Mouse (Mus musculus) G1E (cell line): ENCODE measurements around the gene Agap2.
"Not testable (repeated sequence)": the region's sequence is repeated elsewhere in the genome, so short reads cannot be mapped to it uniquely, and the experiment has no call there.

Experiments
- CTCF ChIP-seq: IDR thresholded peaks from 2 replicates; pipeline ENCODE4 v1.5.1; 2012; ENCODE audit warnings: low read depth, low read length, inconsistent platforms, mixed read lengths
- GATA1 ChIP-seq: IDR thresholded peaks from 2 replicates; pipeline ENCODE4 v1.6.1; 2012; ENCODE audit warnings: borderline replicate concordance, low read length, inconsistent platforms, mixed read lengths

DNA sequence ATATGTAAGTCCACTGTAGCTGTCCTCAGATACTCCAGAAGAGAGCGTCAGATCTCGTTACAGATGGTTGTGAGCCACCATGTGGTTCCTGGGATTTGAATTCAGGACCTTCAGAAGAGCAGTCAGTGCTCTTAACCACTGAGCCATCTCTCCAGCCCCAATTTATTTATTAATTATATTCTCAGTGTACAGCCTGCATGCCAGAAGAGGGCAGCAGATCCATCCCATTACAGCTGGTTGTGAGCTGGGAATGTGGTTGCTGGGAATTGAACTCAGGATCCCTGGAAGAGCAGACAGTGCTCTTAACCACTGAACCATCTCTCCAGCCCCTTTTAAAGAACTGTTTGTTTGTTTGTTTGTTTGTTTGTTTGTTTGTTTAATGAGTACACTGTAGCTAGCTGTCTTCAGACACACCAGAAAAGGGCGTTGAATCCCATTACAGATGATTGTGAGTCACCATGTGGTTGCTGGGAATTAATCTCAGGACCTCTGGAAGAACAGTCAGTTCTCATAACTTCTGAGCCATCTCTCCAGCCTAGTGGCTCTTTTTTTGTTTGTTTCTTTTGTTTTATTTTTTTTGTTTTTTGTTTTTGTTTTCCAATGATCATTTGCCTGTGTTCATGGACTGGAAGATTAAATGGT, 59.4 kb downstream of the Agap2 start:
- not testable (repeated sequence) for TF ChIP-seq CTCF, GATA1
